Mouse (Mus musculus) hindbrain, embryonic 16.5 days (tissue): ENCODE results near the gene Map3k6. TPM values are rescaled to one million over a fixed set of nuclear protein-coding genes. Genes with fewer than 3 reads are reported as not detected.

Experiments
- ATAC-seq: fragments of 200-750 bp; cut with Nextera tagmentation; 2 replicates; pipeline ENCODE4 v1.8.0; 2017; ENCODE audit warnings: moderate TSS enrichment, moderate library complexity
- H3K27ac ChIP-seq: fragments of 300-500 bp; sonication (generic); 2 replicates; pipeline ENCODE4 v1.5.1; 2014; ENCODE audit warnings: low read depth, mild to moderate bottlenecking, control low read depth, low read length, moderate library complexity
- H3K27me3 ChIP-seq: fragments of 300-500 bp; sonication (generic); replicated peaks from 2 replicates; pipeline ENCODE4 v1.6.1; 2014; ENCODE audit warnings: low read length; ENCODE audit not compliant: control insufficient read depth, insufficient read depth
- H3K36me3 ChIP-seq: fragments of 300-500 bp; sonication (generic); 2 replicates; pipeline ENCODE4 v1.6.1; 2014; ENCODE audit warnings: mild to moderate bottlenecking, low read length, moderate library complexity, mixed read lengths; ENCODE audit not compliant: control insufficient read depth, insufficient read depth
- H3K4me1 ChIP-seq: fragments of 300-500 bp; sonication (generic); 2 replicates; pipeline ENCODE4 v1.6.1; 2014; ENCODE audit warnings: low read depth, low read length; ENCODE audit not compliant: control insufficient read depth, insufficient read depth
- H3K4me2 ChIP-seq: fragments of 300-500 bp; sonication (generic); 2 replicates; pipeline ENCODE4 v1.6.1; 2014; ENCODE audit warnings: mild to moderate bottlenecking, low read length, control low read depth, moderate library complexity
- H3K4me3 ChIP-seq: fragments of 300-500 bp; sonication (generic); 2 replicates; pipeline ENCODE4 v1.5.1; 2014; ENCODE audit warnings: mild to moderate bottlenecking, low read length, control low read depth, moderate library complexity
- H3K9ac ChIP-seq: fragments of 300-500 bp; sonication (generic); 2 replicates; pipeline ENCODE4 v1.6.1; 2014; ENCODE audit warnings: low read depth, mild to moderate bottlenecking, control low read depth, low read length, moderate library complexity
- H3K9me3 ChIP-seq: fragments of 300-500 bp; sonication (generic); 2 replicates; pipeline ENCODE4 v1.6.1; 2014; ENCODE audit warnings: mild to moderate bottlenecking, low read length, moderate library complexity; ENCODE audit not compliant: control insufficient read depth
- WGBS: fragments of 180-500 bp; shearing (Covaris S2); extraction: QIAGEN DNeasy Blood & Tissue Kit; methylation state at CpG from one replicate; pipeline ENCODE4 v1.1.7; 2014; 5-methylcytosine and 5-hydroxymethylcytosine counted together
- polyA plus RNA-seq: library from polyadenylated mRNA; unstranded; fragments of >200 nt; fragmentation: Nextera tagmentation; extraction: Ambion mirVana; gene quantifications from 2 replicates; pipeline ENCODE4 v1.2.1, GENCODE M21; 2015

Map3k6 gene
- polyA plus RNA-seq, 1 experiment from 2014 or later: 4.2 TPM

- Histone ChIP-seq H3K4me2 (no peak overlapping the region), H3K9me3 (no peaks in the 10 kb centered on the region), H3K27me3 (peaks cover 47% of the 10 kb centered on the region), H3K36me3 (no peaks in the 10 kb centered on the region), H3K4me3 (no peak overlapping the region), H3K9ac (no peak overlapping the region), H3K4me1 (peaks cover 7% of the 10 kb centered on the region), H3K27ac (no peak overlapping the region)
- ATAC-seq: no peak
- WGBS: 49% methylated on average over 9 of the region's 9 CpGs
These were observed 2.1 kb downstream of the Map3k6 start for GRCm38 (mm10) chr4:133242710-133243109.

- no peak overlapping the region for H3K9ac ChIP-seq
- WGBS: 39% methylated on average over 13 of the region's 13 CpGs
- no peak for ATAC-seq
- peaks cover 51% of the 10 kb centered on the region for H3K27me3 ChIP-seq
- H3K4me3 ChIP-seq: no peak overlapping the region
- H3K4me1 ChIP-seq: peaks cover 7% of the 10 kb centered on the region
- H3K36me3 ChIP-seq: no peaks in the 10 kb centered on the region
- no peaks in the 10 kb centered on the region for H3K9me3 ChIP-seq
- no peak overlapping the region for H3K27ac ChIP-seq
- no peak overlapping the region for H3K4me2 ChIP-seq
These were observed 2.9 kb downstream of the Map3k6 start for GRCm38 (mm10) chr4:133243538-133243937.

- no peak overlapping the region for H3K9ac ChIP-seq
- no peaks in the 10 kb centered on the region for H3K9me3 ChIP-seq
- H3K27me3 ChIP-seq: peaks cover 51% of the 10 kb centered on the region
- H3K4me3 ChIP-seq: no peak overlapping the region
- peaks cover 7% of the 10 kb centered on the region for H3K4me1 ChIP-seq
- ATAC-seq: no peak
- no peak overlapping the region for H3K4me2 ChIP-seq
- 94% methylated on average over 1 of the region's 1 CpGs for WGBS
- H3K27ac ChIP-seq: no peak overlapping the region
- H3K36me3 ChIP-seq: no peaks in the 10 kb centered on the region
These were observed 3.7 kb downstream of the Map3k6 start for GRCm38 (mm10) chr4:133244289-133244688.

GRCm38 (mm10) chr4:133247072-133247471 is 6.5 kb downstream of the Map3k6 start:
- peaks cover 63% of the 10 kb centered on the region for H3K27me3 ChIP-seq
- no peak overlapping the region for H3K9ac ChIP-seq
- H3K36me3 ChIP-seq: no peaks in the 10 kb centered on the region
- no peak overlapping the region for H3K4me2 ChIP-seq
- no peak overlapping the region for H3K4me3 ChIP-seq
- H3K9me3 ChIP-seq: no peaks in the 10 kb centered on the region
- no peak overlapping the region for H3K27ac ChIP-seq
- ATAC-seq: no peak
- H3K4me1 ChIP-seq: peaks cover 9% of the 10 kb centered on the region
- WGBS: 33% methylated on average over 15 of the region's 15 CpGs

GRCm38 (mm10) chr4:133247806-133248449 is 7.3 kb downstream of the Map3k6 start:
- Histone ChIP-seq H3K27ac (no peak overlapping the region), H3K36me3 (no peaks in the 10 kb centered on the region), H3K4me1 (peaks cover 9% of the 10 kb centered on the region), H3K9ac (no peak overlapping the region), H3K4me2 (no peak overlapping the region), H3K27me3 (peaks cover 62% of the 10 kb centered on the region), H3K4me3 (no peak overlapping the region), H3K9me3 (no peaks in the 10 kb centered on the region)
- WGBS: 82% methylated on average over 13 of the region's 13 CpGs
- ATAC-seq: no peak

- Histone ChIP-seq H3K27me3 (peaks cover 53% of the 10 kb centered on the region), H3K27ac (no peak overlapping the region), H3K4me2 (peak overlapping the region; percentile 56), H3K4me1 (peaks cover 9% of the 10 kb centered on the region), H3K9me3 (no peaks in the 10 kb centered on the region), H3K36me3 (no peaks in the 10 kb centered on the region), H3K9ac (peak overlapping the region; percentile 55), H3K4me3 (peak overlapping the region; percentile 34)
- no peak; the same call in 1 of the 2 replicates for ATAC-seq
- 4% methylated on average over 22 of the region's 22 CpGs for WGBS
These were observed 10.0 kb downstream of the Map3k6 start for GRCm38 (mm10) chr4:133250609-133251008.

- Histone ChIP-seq H3K27ac (no peak overlapping the region), H3K36me3 (no peaks in the 10 kb centered on the region), H3K27me3 (peaks cover 51% of the 10 kb centered on the region), H3K9ac (peak overlapping the region; percentile 55), H3K9me3 (no peaks in the 10 kb centered on the region), H3K4me3 (peak overlapping the region; percentile 34), H3K4me2 (peak overlapping the region; percentile 56), H3K4me1 (peaks cover 9% of the 10 kb centered on the region)
- WGBS: 2% methylated on average over 31 of the region's 31 CpGs
- no peak for ATAC-seq
These were observed 10.6 kb downstream of the Map3k6 start for GRCm38 (mm10) chr4:133251214-133251613.

- peaks cover 49% of the 10 kb centered on the region for H3K27me3 ChIP-seq
- no peak for ATAC-seq
- WGBS: 51% methylated on average over 4 of the region's 4 CpGs
These were observed 11.5 kb downstream of the Map3k6 start for GRCm38 (mm10) chr4:133252089-133252488.

GRCm38 (mm10) chr4:133253412-133253811 is 12.8 kb downstream of the Map3k6 start:
- 67% methylated on average over 12 of the region's 12 CpGs for WGBS
- H3K9me3 ChIP-seq: no peaks in the 10 kb centered on the region
- H3K27ac ChIP-seq: no peak overlapping the region
- ATAC-seq: no peak
- peaks cover 43% of the 10 kb centered on the region for H3K27me3 ChIP-seq
- H3K4me2 ChIP-seq: no peak overlapping the region
- H3K4me3 ChIP-seq: no peak overlapping the region
- H3K4me1 ChIP-seq: peaks cover 9% of the 10 kb centered on the region
- H3K9ac ChIP-seq: no peak overlapping the region
- H3K36me3 ChIP-seq: no peaks in the 10 kb centered on the region

More at GRCm38 (mm10) chr4:133252089-133252488, 11.5 kb downstream of the Map3k6 start:
- H3K9ac ChIP-seq: no peak overlapping the region
- H3K4me2 ChIP-seq: no peak overlapping the region
- H3K9me3 ChIP-seq: no peaks in the 10 kb centered on the region
- no peaks in the 10 kb centered on the region for H3K36me3 ChIP-seq
- H3K27ac ChIP-seq: no peak overlapping the region
- peaks cover 9% of the 10 kb centered on the region for H3K4me1 ChIP-seq
- no peak overlapping the region for H3K4me3 ChIP-seq
